Mouse (Mus musculus): Measurements from ENCODE around the gene Txnip. TPM values are rescaled to one million over a fixed set of nuclear protein-coding genes. Genes with fewer than 3 reads are reported as not detected.

Txnip gene
- polyA plus RNA-seq, 1 experiment from 2014 or later: 52.5 TPM

Other genes starting within 250 kb of the Txnip start
- gene BC107364, start 105.7 kb upstream of the Txnip start, polyA plus RNA-seq (2015; fragmentation: Nextera tagmentation; extraction: Ambion mirVana): not detected in 2 replicates
- gene Hfe2, start 32.8 kb upstream of the Txnip start, polyA plus RNA-seq (2015; fragmentation: Nextera tagmentation; extraction: Ambion mirVana): 2.4 and 3.0 TPM in 2 replicates
- 1.8 TPM in 2 replicates for gene Gm16253, start 19.0 kb downstream of the Txnip start, polyA plus RNA-seq (2015; fragmentation: Nextera tagmentation; extraction: Ambion mirVana)
- 35.2 and 35.8 TPM in 2 replicates for gene Polr3gl, start 36.2 kb downstream of the Txnip start, polyA plus RNA-seq (2015; fragmentation: Nextera tagmentation; extraction: Ambion mirVana)
- gene Ankrd34a, start 38.7 kb downstream of the Txnip start, polyA plus RNA-seq (2015; fragmentation: Nextera tagmentation; extraction: Ambion mirVana): 18.6 and 21.0 TPM in 2 replicates
- gene Lix1l, start 43.2 kb downstream of the Txnip start, polyA plus RNA-seq (2015; fragmentation: Nextera tagmentation; extraction: Ambion mirVana): 5.6 and 6.3 TPM in 2 replicates
- 108 and 109 TPM in 2 replicates for gene Rbm8a, start 72.0 kb downstream of the Txnip start, polyA plus RNA-seq (2015; fragmentation: Nextera tagmentation; extraction: Ambion mirVana)
- 58.8 and 64.9 TPM in 2 replicates for gene Pex11b, start 77.4 kb downstream of the Txnip start, polyA plus RNA-seq (2015; fragmentation: Nextera tagmentation; extraction: Ambion mirVana)
- gene Gm42957, start 77.5 kb downstream of the Txnip start, polyA plus RNA-seq (2015; fragmentation: Nextera tagmentation; extraction: Ambion mirVana): 0.06 and 0.20 TPM in 2 replicates
- 1.3 and 1.4 TPM in 2 replicates for gene Itga10, start 87.6 kb downstream of the Txnip start, polyA plus RNA-seq (2015; fragmentation: Nextera tagmentation; extraction: Ambion mirVana)
- 2.3 and 2.4 TPM in 2 replicates for gene Ankrd35, start 112.2 kb downstream of the Txnip start, polyA plus RNA-seq (2015; fragmentation: Nextera tagmentation; extraction: Ambion mirVana)
- gene Pias3, start 138.4 kb downstream of the Txnip start, polyA plus RNA-seq (2015; fragmentation: Nextera tagmentation; extraction: Ambion mirVana): 36.2 and 39.4 TPM in 2 replicates
- 20.0 and 24.7 TPM in 2 replicates for gene Nudt17, start 150.6 kb downstream of the Txnip start, polyA plus RNA-seq (2015; fragmentation: Nextera tagmentation; extraction: Ambion mirVana)
- gene Polr3c, start 169.7 kb downstream of the Txnip start, polyA plus RNA-seq (2015; fragmentation: Nextera tagmentation; extraction: Ambion mirVana): 31.5 and 35.7 TPM in 2 replicates
- 76.7 and 77.9 TPM in 2 replicates for gene Rnf115, start 169.7 kb downstream of the Txnip start, polyA plus RNA-seq (2015; fragmentation: Nextera tagmentation; extraction: Ambion mirVana)